Mouse (Mus musculus): ENCODE measurements around the gene Tent4a.

- TF ChIP-seq CTCF (IDR thresholded peaks at IDR 0.05; ENCODE audit: extremely low read depth, insufficient read depth, low read length) (peak; percentile 70), POLR2A (IDR thresholded peaks at IDR 0.05; ENCODE audit: extremely low read depth, insufficient read depth, low read length) (no peak)
Measured at GRCm38 (mm10) chr13:69460635-69461465, 73.6 kb downstream of the Tent4a start.
